Mouse (Mus musculus) MEL (cell line): ENCODE measurements at regions not wholly inside any gene's neighbourhood (a gene's known extent, or its start where the extent isn't known, plus 50 kb on each side); places are given as distances from the start of the nearest gene placed in this dataset.

Experiments used
- DNase-seq: peaks from one replicate; pipeline ENCODE4 v3.0.0; 2011; ENCODE audit warnings: low read depth, low spot score
- H3K27ac ChIP-seq: 2 replicates; pipeline ENCODE4 v1.5.1; 2012; ENCODE audit warnings: low read depth, mild to moderate bottlenecking, control low read depth, low read length, moderate library complexity; ENCODE audit not compliant: control insufficient read depth
- H3K27me3 ChIP-seq, 2 experiments: fragments of 150-350 bp in 1 of 2; sonication (generic) in 1 of 2; 2 replicates each; pipeline ENCODE4 v1.6.1; 2012; ENCODE audit warnings: low read length in 2 of 2, mild to moderate bottlenecking in 2 of 2, improper control_type of control experiment in 1 of 2, moderate library complexity in 1 of 2; ENCODE audit not compliant: insufficient read depth in 2 of 2, control insufficient read depth in 1 of 2
- H3K36me3 ChIP-seq, 2 experiments: 2 replicates each; pipeline ENCODE4 v1.6.1; 2012 to 2014; ENCODE audit warnings: low read length in 2 of 2, improper control_type of control experiment in 1 of 2, inconsistent platforms in 1 of 2, mild to moderate bottlenecking in 1 of 2; ENCODE audit not compliant: insufficient read depth in 2 of 2, control insufficient read depth in 1 of 2
- H3K4me1 ChIP-seq, 2 experiments: fragments of 150-350 bp in 1 of 2; sonication (generic) in 1 of 2; 2 replicates each; pipeline ENCODE4 v1.6.1; 2012; ENCODE audit warnings: low read length in 2 of 2, improper control_type of control experiment in 1 of 2, mild to moderate bottlenecking in 1 of 2; ENCODE audit not compliant: insufficient read depth in 2 of 2, control insufficient read depth in 1 of 2
- H3K4me3 ChIP-seq, 2 experiments: fragments of 150-350 bp in 1 of 2; sonication (generic) in 1 of 2; 2 replicates each; pipeline ENCODE4 v1.5.1; 2012; ENCODE audit warnings: low read depth in 2 of 2, low read length in 2 of 2, mild to moderate bottlenecking in 2 of 2, moderate library complexity in 2 of 2, control low read depth in 1 of 2, improper control_type of control experiment in 1 of 2; ENCODE audit not compliant: control insufficient read depth in 1 of 2, insufficient read depth in 1 of 2
- H3K79me2 ChIP-seq: 2 replicates; pipeline ENCODE4 v1.6.1; 2012; ENCODE audit warnings: mild to moderate bottlenecking, low read length, moderate library complexity; ENCODE audit not compliant: control insufficient read depth, poor library complexity, insufficient read depth
- H3K9ac ChIP-seq: 2 replicates; pipeline ENCODE4 v1.6.1; 2012; ENCODE audit warnings: low read depth, mild to moderate bottlenecking, control low read depth, low read length, moderate library complexity; ENCODE audit not compliant: control insufficient read depth, poor library complexity, severe bottlenecking
- H3K9me3 ChIP-seq: fragments of 150-350 bp; sonication (generic); replicated peaks from 2 replicates; pipeline ENCODE4 v1.6.1; 2012; ENCODE audit warnings: mild to moderate bottlenecking, low read length, improper control_type of control experiment, moderate library complexity; ENCODE audit not compliant: insufficient read depth
- BHLHE40 ChIP-seq: IDR thresholded peaks from 2 replicates; pipeline ENCODE4 v1.6.1; 2012; ENCODE audit warnings: low read depth, mild to moderate bottlenecking, inconsistent platforms, low read length, improper control_type of control experiment, borderline replicate concordance
- CTCF ChIP-seq, 3 experiments: IDR thresholded peaks in 2 of 3; conservative IDR thresholded peaks in 1 of 3; 2 replicates each; pipeline ENCODE4 v1.5.1; 2011 to 2012; ENCODE audit warnings: low read length in 3 of 3, low read depth in 2 of 3, mild to moderate bottlenecking in 2 of 3, improper control_type of control experiment in 1 of 3, inconsistent platforms in 1 of 3, mixed read lengths in 1 of 3, moderate library complexity in 1 of 3; ENCODE audit not compliant: control insufficient read depth in 1 of 3, insufficient read depth in 1 of 3, poor library complexity in 1 of 3, severe bottlenecking in 1 of 3
- E2F4 ChIP-seq: IDR thresholded peaks from 2 replicates; pipeline ENCODE4 v1.6.1; 2011; ENCODE audit warnings: low read depth, low read length, improper control_type of control experiment, borderline replicate concordance
- ELF1 ChIP-seq: IDR thresholded peaks from 2 replicates; pipeline ENCODE4 v1.6.1; 2014; ENCODE audit warnings: low read depth, mild to moderate bottlenecking, inconsistent platforms, low read length, improper control_type of control experiment, moderate library complexity
- EP300 ChIP-seq, 2 experiments: IDR thresholded peaks; 2 replicates each; pipeline ENCODE4 v1.6.1; 2011; ENCODE audit warnings: improper control_type of control experiment in 2 of 2, low read length in 2 of 2, low read depth in 1 of 2, mild to moderate bottlenecking in 1 of 2
- GABPA ChIP-seq: IDR thresholded peaks from 2 replicates; pipeline ENCODE4 v1.6.1; 2012; ENCODE audit warnings: low read depth, mild to moderate bottlenecking, inconsistent platforms, low read length, improper control_type of control experiment, moderate library complexity
- GATA1 ChIP-seq: IDR thresholded peaks from 2 replicates; pipeline ENCODE4 v1.6.1; 2011; ENCODE audit warnings: low read depth, low read length, improper control_type of control experiment
- HCFC1 ChIP-seq: IDR thresholded peaks from 2 replicates; pipeline ENCODE4 v1.6.1; 2012; ENCODE audit warnings: low read depth, mild to moderate bottlenecking, inconsistent platforms, low read length, improper control_type of control experiment, moderate library complexity
- JUND ChIP-seq: IDR thresholded peaks from 2 replicates; pipeline ENCODE4 v1.6.1; 2011; ENCODE audit warnings: low read depth, mild to moderate bottlenecking, improper control_type of control experiment, low read length
- KAT2A ChIP-seq: conservative IDR thresholded peaks from 2 replicates; pipeline ENCODE4 v1.6.1; 2012; ENCODE audit warnings: low read depth, low read length, improper control_type of control experiment, inconsistent platforms
- MAZ ChIP-seq: IDR thresholded peaks from 2 replicates; pipeline ENCODE4 v1.6.1; 2012; ENCODE audit warnings: low read depth, mild to moderate bottlenecking, inconsistent platforms, low read length, improper control_type of control experiment
- MXI1 ChIP-seq: IDR thresholded peaks from 2 replicates; pipeline ENCODE4 v1.6.1; 2011; ENCODE audit warnings: mild to moderate bottlenecking, low read depth, low read length, improper control_type of control experiment
- MYB ChIP-seq: IDR thresholded peaks from 2 replicates; pipeline ENCODE4 v1.6.1; 2011; ENCODE audit warnings: mild to moderate bottlenecking, low read depth, low read length, improper control_type of control experiment
- MYC ChIP-seq: IDR thresholded peaks from 2 replicates; pipeline ENCODE4 v1.6.1; 2011; ENCODE audit warnings: low read depth, mild to moderate bottlenecking, low read length, improper control_type of control experiment, moderate library complexity
- POLR2A ChIP-seq, 2 experiments: IDR thresholded peaks; 2 replicates each; pipeline ENCODE4 v1.6.1; 2011 to 2012; ENCODE audit warnings: low read length in 2 of 2, mild to moderate bottlenecking in 2 of 2, control low read depth in 1 of 2, improper control_type of control experiment in 1 of 2, low read depth in 1 of 2, moderate library complexity in 1 of 2; ENCODE audit not compliant: control insufficient read depth in 1 of 2, insufficient read depth in 1 of 2, poor library complexity in 1 of 2
- POLR2AphosphoS5 ChIP-seq: IDR thresholded peaks from 2 replicates; pipeline ENCODE4 v1.6.1; 2012; ENCODE audit warnings: low read depth, borderline replicate concordance, mild to moderate bottlenecking, inconsistent platforms, low read length, moderate library complexity, mixed read lengths
- RAD21 ChIP-seq: IDR thresholded peaks from 2 replicates; pipeline ENCODE4 v1.6.1; 2011; ENCODE audit warnings: mild to moderate bottlenecking, low read depth, low read length, improper control_type of control experiment
- RCOR1 ChIP-seq: IDR thresholded peaks from 2 replicates; pipeline ENCODE4 v1.6.1; 2012; ENCODE audit warnings: low read depth, mild to moderate bottlenecking, inconsistent platforms, low read length, improper control_type of control experiment
- SMC3 ChIP-seq: IDR thresholded peaks from 2 replicates; pipeline ENCODE4 v1.6.1; 2011; ENCODE audit warnings: low read depth, low read length, improper control_type of control experiment
- TAL1 ChIP-seq: IDR thresholded peaks from 2 replicates; pipeline ENCODE4 v1.6.1; 2012; ENCODE audit warnings: mild to moderate bottlenecking, inconsistent platforms, low read length, moderate library complexity, mixed read lengths
- TCF12 ChIP-seq: IDR thresholded peaks from 2 replicates; pipeline ENCODE4 v1.6.1; 2014; ENCODE audit warnings: low read depth, mild to moderate bottlenecking, inconsistent platforms, low read length, improper control_type of control experiment, moderate library complexity
- UBTF ChIP-seq: IDR thresholded peaks from 2 replicates; pipeline ENCODE4 v1.6.1; 2012; ENCODE audit warnings: low read depth, mild to moderate bottlenecking, inconsistent platforms, low read length, improper control_type of control experiment, moderate library complexity, borderline replicate concordance; ENCODE audit not compliant: insufficient read depth
- USF1 ChIP-seq: IDR thresholded peaks from 2 replicates; pipeline ENCODE4 v1.6.1; 2014; ENCODE audit warnings: low read depth, mild to moderate bottlenecking, inconsistent platforms, low read length, improper control_type of control experiment, moderate library complexity
- ZC3H11A ChIP-seq: IDR thresholded peaks from 2 replicates; pipeline ENCODE4 v1.6.1; 2012; ENCODE audit warnings: low read depth, mild to moderate bottlenecking, inconsistent platforms, low read length, improper control_type of control experiment
- ZKSCAN1 ChIP-seq: IDR thresholded peaks from 2 replicates; pipeline ENCODE4 v1.6.1; 2012; ENCODE audit warnings: low read depth, mild to moderate bottlenecking, inconsistent platforms, low read length, improper control_type of control experiment, moderate library complexity
- ZMIZ1 ChIP-seq: IDR thresholded peaks from 2 replicates; pipeline ENCODE4 v1.6.1; 2012; ENCODE audit warnings: low read depth, mild to moderate bottlenecking, inconsistent platforms, low read length, improper control_type of control experiment, moderate library complexity

- Histone ChIP-seq H3K4me1 (no peaks in the 10 kb centered on the region), H3K4me3 (no peak overlapping the region), H3K9ac (no peak overlapping the region), H3K27ac (no peak overlapping the region), H3K9me3 (no peaks in the 10 kb centered on the region), H3K27me3 (no peaks in the 10 kb centered on the region), H3K79me2 (no peaks in the 10 kb centered on the region), H3K36me3 (no peaks in the 10 kb centered on the region)
- no peak for DNase-seq
- no peak for TF ChIP-seq MXI1
- TF ChIP-seq JUND: no peak
- TF ChIP-seq HCFC1: no peak
- TF ChIP-seq GABPA: no peak
- TF ChIP-seq MAZ: no peak
- TF ChIP-seq ZC3H11A: no peak
- TF ChIP-seq KAT2A: no peak
- TF ChIP-seq GATA1: no peak
- TF ChIP-seq POLR2A (IDR thresholded peaks at IDR 0.05; ENCODE audit: control insufficient read depth in 1 of 2, insufficient read depth in 1 of 2, low read depth in 1 of 2, low read length in 2 of 2, poor library complexity in 1 of 2): no peak
- TF ChIP-seq ELF1: no peak
- no peak for TF ChIP-seq RCOR1
- TF ChIP-seq POLR2AphosphoS5: no peak
- no peak for TF ChIP-seq ZKSCAN1
- TF ChIP-seq MYB: no peak
- TF ChIP-seq TAL1: no peak
- TF ChIP-seq ZMIZ1: no peak
These were observed 333.3 kb downstream of the Grb14 start for GRCm38 (mm10) chr2:64691444-64691843.

- DNase-seq: no peak
These were observed 333.8 kb downstream of the Grb14 start for GRCm38 (mm10) chr2:64690996-64691395.

More at GRCm38 (mm10) chr2:64690996-64691395, 333.8 kb downstream of the Grb14 start:
- no peak overlapping the region for H3K27ac ChIP-seq
- H3K9me3 ChIP-seq: no peaks in the 10 kb centered on the region
- H3K4me3 ChIP-seq: no peak overlapping the region
- no peaks in the 10 kb centered on the region for H3K4me1 ChIP-seq
- no peaks in the 10 kb centered on the region for H3K27me3 ChIP-seq
- H3K9ac ChIP-seq: no peak overlapping the region
- no peak for TF ChIP-seq CTCF (IDR thresholded peaks at IDR 0.05 in 2 of 3, conservative IDR thresholded peaks at IDR 0.05 in 1 of 3; ENCODE audit: control insufficient read depth in 1 of 3, insufficient read depth in 1 of 3, low read depth in 2 of 3, low read length in 3 of 3, poor library complexity in 1 of 3, severe bottlenecking in 1 of 3)
- no peak for TF ChIP-seq SMC3
- TF ChIP-seq E2F4: no peak
- TF ChIP-seq RAD21: no peak
- no peak for TF ChIP-seq POLR2A (IDR thresholded peaks at IDR 0.05; ENCODE audit: control insufficient read depth in 1 of 2, insufficient read depth in 1 of 2, low read depth in 1 of 2, low read length in 2 of 2, poor library complexity in 1 of 2)
- TF ChIP-seq POLR2AphosphoS5: no peak
- TF ChIP-seq BHLHE40: no peak
- TF ChIP-seq GATA1: no peak
- no peak for TF ChIP-seq UBTF
- no peak for TF ChIP-seq TAL1
- no peak for TF ChIP-seq TCF12
- TF ChIP-seq USF1: no peak
- TF ChIP-seq MYC: no peak
- TF ChIP-seq ZC3H11A: no peak
- no peak for TF ChIP-seq RCOR1
- no peak for TF ChIP-seq EP300 (IDR thresholded peaks at IDR 0.05; ENCODE audit: low read depth in 1 of 2, low read length in 2 of 2)
- TF ChIP-seq ZKSCAN1: no peak
- no peak for TF ChIP-seq ZMIZ1
- H3K36me3 ChIP-seq: no peaks in the 10 kb centered on the region
- no peaks in the 10 kb centered on the region for H3K79me2 ChIP-seq
